Mouse (Mus musculus) kidney, embryonic 14.5 days (tissue): Measurements from ENCODE around the gene Lrrc55. TPM values are rescaled to one million over a fixed set of nuclear protein-coding genes. Genes with fewer than 3 reads are reported as not detected.
"Not testable (repeated sequence)": the region's sequence is repeated elsewhere in the genome, so short reads cannot be mapped to it uniquely, and the experiment has no call there.

Experiments used
- ATAC-seq: fragments of 200-750 bp; cut with Nextera tagmentation; 2 replicates; pipeline ENCODE4 v1.8.0; 2017; ENCODE audit warnings: moderate number of reproducible peaks, mild to moderate bottlenecking, moderate TSS enrichment, moderate library complexity; ENCODE audit not compliant: low FRiP score, low TSS enrichment
- H3K27ac ChIP-seq: fragments of 300-500 bp; sonication (generic); 2 replicates; pipeline ENCODE4 v1.5.1; 2014; ENCODE audit warnings: low read depth, mild to moderate bottlenecking, low read length, moderate library complexity, mixed read lengths
- H3K27me3 ChIP-seq: fragments of 300-500 bp; sonication (generic); 2 replicates; pipeline ENCODE4 v1.6.1; 2014; ENCODE audit warnings: mild to moderate bottlenecking, low read length; ENCODE audit not compliant: control insufficient read depth, insufficient read depth
- H3K36me3 ChIP-seq: fragments of 300-500 bp; sonication (generic); 2 replicates; pipeline ENCODE4 v1.6.1; 2014; ENCODE audit warnings: low read length, mixed read lengths; ENCODE audit not compliant: control insufficient read depth, insufficient read depth
- H3K4me1 ChIP-seq: fragments of 300-500 bp; sonication (generic); 2 replicates; pipeline ENCODE4 v1.6.1; 2014; ENCODE audit warnings: low read length, mixed read lengths; ENCODE audit not compliant: control insufficient read depth, insufficient read depth
- H3K4me2 ChIP-seq: fragments of 300-500 bp; sonication (generic); replicated peaks from 2 replicates; pipeline ENCODE4 v1.6.1; 2014; ENCODE audit warnings: low read depth, mild to moderate bottlenecking, low read length
- H3K4me3 ChIP-seq: fragments of 300-500 bp; sonication (generic); 2 replicates; pipeline ENCODE4 v1.5.1; 2014; ENCODE audit warnings: mild to moderate bottlenecking, low read length
- H3K9ac ChIP-seq: fragments of 300-500 bp; sonication (generic); 2 replicates; pipeline ENCODE4 v1.6.1; 2014; ENCODE audit warnings: low read depth, mild to moderate bottlenecking, low read length, moderate library complexity
- H3K9me3 ChIP-seq: fragments of 300-500 bp; sonication (generic); 2 replicates; pipeline ENCODE4 v1.6.1; 2016; ENCODE audit warnings: low read length; ENCODE audit not compliant: control insufficient read depth
- WGBS: fragments of 180-500 bp; shearing (Covaris S2); extraction: QIAGEN DNeasy Blood & Tissue Kit; methylation state at CpG from one replicate; pipeline ENCODE4 v1.1.7; 2014; 5-methylcytosine and 5-hydroxymethylcytosine counted together
- polyA plus RNA-seq: library from polyadenylated mRNA; unstranded; fragments of >200 nt; fragmentation: Nextera tagmentation; extraction: Ambion mirVana; gene quantifications from 2 replicates; pipeline ENCODE4 v1.2.1, GENCODE M21; 2014

Lrrc55 gene
- polyA plus RNA-seq = 0.39 and 0.47 TPM in 2 replicates

DNA sequence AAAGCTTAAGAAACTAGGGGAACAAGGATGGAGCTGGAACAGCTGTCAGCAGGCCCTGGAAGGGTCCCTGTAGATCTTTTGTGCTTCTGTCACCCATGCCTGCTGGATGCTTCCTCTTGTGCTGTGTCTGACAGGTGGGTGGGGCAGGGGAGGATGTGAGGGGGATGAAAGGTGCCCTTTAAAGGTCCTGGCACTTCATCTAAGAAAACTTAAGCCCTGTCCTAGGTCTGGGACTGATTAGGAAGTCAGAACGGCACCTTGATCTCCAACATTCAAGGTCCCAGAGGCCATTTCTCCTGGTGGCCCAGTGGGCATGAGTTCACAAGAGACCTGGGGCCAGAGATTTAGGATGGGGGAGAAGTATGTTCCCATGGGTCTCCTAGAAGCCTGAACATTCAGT lies at the start of gene Lrrc55:
Gene Lrrc55, minus strand, starts transcription at position 297 of the 400 bp plus-strand sequence.
- Histone ChIP-seq H3K4me2 (peak within 1 kb of the TSS; percentile 32), H3K4me3 (peak within 1 kb of the TSS; percentile 16), H3K9me3 (no peaks in the 10 kb centered on the region), H3K9ac (no peak within 1 kb of the TSS), H3K27me3 (0 out of 2 replicates have a peak, but pooled peaks cover under 1% of the 10 kb centered on the region), H3K27ac (no peak within 1 kb of the TSS), H3K4me1 (no peaks in the 10 kb centered on the region), H3K36me3 (no peaks in the 10 kb centered on the region)
- WGBS = 78% methylated on average over 1 of the region's 1 CpGs
- ATAC-seq = no peak

DNA sequence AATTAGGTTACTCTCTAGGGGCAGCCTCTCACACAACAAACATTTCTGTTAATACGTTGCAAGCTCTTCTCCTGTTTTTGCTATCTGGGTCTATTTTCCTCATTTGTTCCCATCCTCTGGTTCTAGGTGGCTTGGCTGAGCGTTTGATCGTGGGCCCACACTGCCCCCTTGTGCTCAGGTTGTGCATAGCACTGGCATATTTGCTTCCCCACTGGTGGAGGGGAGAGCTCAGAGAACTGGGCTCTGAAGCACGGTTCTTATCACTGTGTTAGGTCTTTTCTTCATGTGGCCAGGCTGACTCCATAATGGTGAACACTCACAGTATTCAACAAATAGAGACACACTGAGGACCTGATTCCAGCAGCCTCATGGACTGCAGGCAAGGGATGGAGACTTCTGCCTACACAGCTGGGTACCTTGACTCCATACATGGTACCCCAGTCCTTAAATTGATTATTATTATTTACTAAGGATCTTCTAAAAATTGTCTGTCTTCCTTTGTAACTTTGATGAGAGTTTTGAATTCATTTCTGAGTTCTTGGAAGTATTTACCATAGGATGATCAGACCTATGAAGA lies 49.6 kb upstream of the Lrrc55 start:
- Histone ChIP-seq H3K27me3 (no peaks in the 10 kb centered on the region), H3K9ac (no peak overlapping the region), H3K9me3 (no peaks in the 10 kb centered on the region), H3K36me3 (no peaks in the 10 kb centered on the region), H3K4me3 (no peak overlapping the region), H3K4me2 (no peak overlapping the region), H3K4me1 (no peaks in the 10 kb centered on the region), H3K27ac (no peak overlapping the region)
- 9% methylated on average over 4 of the region's 4 CpGs for WGBS
- ATAC-seq = peak; percentile 82

DNA sequence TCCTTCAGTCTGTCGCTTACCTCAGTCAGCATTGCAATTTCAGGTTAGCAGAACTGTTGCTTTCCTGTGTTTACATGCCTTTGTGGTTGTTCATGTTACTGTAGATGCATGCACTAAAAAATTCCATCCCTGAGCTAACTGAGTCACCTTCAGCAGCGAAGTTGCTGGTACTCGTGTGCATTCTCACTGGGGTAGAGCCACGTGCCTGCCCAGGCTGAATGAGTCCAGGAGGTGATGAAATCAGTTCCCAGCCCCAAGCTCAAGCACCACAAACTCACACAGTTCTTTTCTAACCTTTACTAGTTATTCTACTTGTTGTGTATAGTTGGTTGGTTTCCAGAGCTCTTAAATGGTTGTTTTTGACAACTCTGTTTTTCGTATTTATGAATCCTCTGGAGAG lies 48.7 kb upstream of the Lrrc55 start:
- Histone ChIP-seq H3K27ac (no peak overlapping the region), H3K9ac (no peak overlapping the region), H3K27me3 (no peaks in the 10 kb centered on the region), H3K36me3 (no peaks in the 10 kb centered on the region), H3K9me3 (no peaks in the 10 kb centered on the region), H3K4me3 (no peak overlapping the region), H3K4me2 (no peak overlapping the region), H3K4me1 (no peaks in the 10 kb centered on the region)
- ATAC-seq = no peak
- 57% methylated on average over 5 of the region's 5 CpGs for WGBS

DNA sequence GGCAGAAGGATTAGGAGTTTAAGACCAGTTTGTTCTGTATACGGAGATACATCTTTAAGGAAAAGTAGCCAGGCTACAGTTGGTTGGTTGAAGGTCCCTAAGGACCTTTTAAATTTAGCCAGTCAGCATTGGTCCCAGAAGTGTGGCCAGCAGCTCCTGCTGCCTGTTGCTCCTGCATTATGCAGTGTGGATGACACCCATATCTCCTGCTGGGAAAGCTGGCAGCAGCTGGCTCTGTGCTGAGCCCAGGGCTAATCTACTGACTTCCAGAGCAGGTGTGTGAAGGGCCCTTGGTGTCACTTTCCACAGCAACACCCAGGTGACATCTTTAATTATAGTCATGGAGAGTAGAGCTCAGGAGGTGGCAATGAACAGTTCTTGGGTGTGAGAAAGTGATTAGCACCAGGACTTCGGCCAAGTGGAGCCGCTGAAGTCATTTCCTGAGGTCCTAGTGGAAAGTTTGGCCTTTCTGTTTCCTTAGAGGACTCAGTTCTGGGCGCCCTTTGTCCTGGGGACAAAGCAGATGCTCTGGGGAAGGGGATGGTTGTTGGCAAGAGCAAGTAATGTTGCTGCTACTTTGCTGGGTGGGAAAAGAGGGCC lies 41.2 kb upstream of the Lrrc55 start:
- no peak overlapping the region for H3K9ac ChIP-seq
- ATAC-seq = no peak
- H3K9me3 ChIP-seq = no peaks in the 10 kb centered on the region
- no peak overlapping the region for H3K4me3 ChIP-seq
- WGBS = 18% methylated on average over 4 of the region's 4 CpGs
- no peak overlapping the region for H3K4me2 ChIP-seq
- no peaks in the 10 kb centered on the region for H3K27me3 ChIP-seq
- H3K36me3 ChIP-seq = no peaks in the 10 kb centered on the region
- no peak overlapping the region for H3K27ac ChIP-seq
- no peaks in the 10 kb centered on the region for H3K4me1 ChIP-seq

DNA sequence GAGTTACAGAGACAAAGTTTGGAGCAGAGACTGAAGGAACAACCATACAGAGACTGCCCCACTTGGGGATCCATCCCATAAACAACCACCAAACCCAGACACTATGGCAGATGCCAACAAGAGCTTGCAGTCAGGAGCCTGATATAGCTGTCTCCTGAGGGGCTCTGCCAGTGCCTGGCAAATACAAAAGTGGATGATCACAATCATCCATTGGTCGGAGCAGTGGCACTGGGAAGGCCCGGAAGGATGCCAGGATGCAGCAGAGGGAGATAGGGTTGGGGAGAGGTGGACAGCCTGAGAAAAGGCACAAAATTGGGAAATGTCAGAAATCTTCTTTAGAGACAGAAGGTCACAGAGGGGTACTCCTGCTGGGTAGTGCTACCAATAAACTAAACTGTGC lies 40.2 kb upstream of the Lrrc55 start:
- not testable (repeated sequence) for ATAC-seq, H3K27me3 ChIP-seq, H3K4me1 ChIP-seq, H3K4me2 ChIP-seq, H3K4me3 ChIP-seq, H3K36me3 ChIP-seq, H3K9ac ChIP-seq, H3K27ac ChIP-seq, H3K9me3 ChIP-seq
- 84% methylated on average over 2 of the region's 2 CpGs for WGBS

DNA sequence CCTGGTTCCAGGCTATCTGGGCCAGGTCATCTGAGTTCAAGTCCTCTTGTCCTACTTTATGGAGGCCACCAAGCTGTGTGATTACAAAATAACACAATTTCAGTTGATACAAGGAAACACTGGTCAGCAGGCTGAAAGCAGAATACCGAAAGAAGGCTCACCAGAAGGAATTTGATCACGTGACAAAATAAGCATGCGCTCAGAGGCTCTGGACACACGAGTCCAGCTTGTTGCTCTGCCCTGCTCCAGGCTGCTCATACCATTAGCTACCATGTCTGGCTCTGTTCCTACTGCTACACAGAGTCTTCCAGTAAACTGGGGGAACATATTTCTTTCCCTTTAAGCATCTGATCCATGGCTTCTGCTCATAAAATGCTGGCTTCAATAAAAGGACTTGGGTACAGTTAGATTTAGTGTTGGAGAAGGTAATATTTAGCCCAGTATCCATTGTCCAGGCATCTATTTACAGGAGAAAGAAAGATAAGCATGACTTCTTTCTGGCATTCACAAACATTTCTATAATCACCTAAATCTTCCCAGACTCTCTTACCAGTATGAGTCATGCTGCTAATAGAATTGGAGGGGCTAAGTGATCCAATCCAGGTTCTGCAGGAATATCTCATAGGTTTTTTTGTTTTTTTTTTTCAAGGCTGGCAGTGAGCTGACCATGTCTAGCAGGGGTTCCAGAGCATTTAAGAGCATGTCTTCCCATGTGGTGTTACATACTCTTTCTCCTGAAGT lies 33.9 kb upstream of the Lrrc55 start:
- H3K27me3 ChIP-seq = no peaks in the 10 kb centered on the region
- 76% methylated on average over 4 of the region's 4 CpGs for WGBS
- H3K4me3 ChIP-seq = no peak overlapping the region
- H3K27ac ChIP-seq = no peak overlapping the region
- ATAC-seq = no peak
- no peaks in the 10 kb centered on the region for H3K36me3 ChIP-seq
- no peak overlapping the region for H3K4me2 ChIP-seq
- H3K9me3 ChIP-seq = no peaks in the 10 kb centered on the region
- no peak overlapping the region for H3K9ac ChIP-seq
- H3K4me1 ChIP-seq = no peaks in the 10 kb centered on the region

DNA sequence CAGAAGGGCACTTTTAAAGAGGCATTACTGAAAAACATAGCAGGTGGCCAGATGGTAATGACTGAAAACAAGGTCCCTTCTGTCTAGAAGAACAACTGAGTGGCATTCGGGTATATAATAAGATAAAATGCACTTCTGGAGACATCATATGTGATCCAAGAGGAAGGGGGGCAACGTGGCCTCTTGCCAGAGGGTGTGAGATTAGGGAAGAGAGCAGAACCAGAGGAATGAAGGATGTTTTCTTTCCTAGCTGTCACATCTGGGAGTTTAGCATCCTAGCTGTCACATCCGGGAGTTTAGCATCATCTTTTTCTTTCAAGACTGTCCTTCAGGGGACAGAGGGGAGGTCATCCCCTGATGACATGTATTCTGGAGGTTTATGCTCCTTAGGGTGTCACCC lies 32.6 kb upstream of the Lrrc55 start:
- no peak overlapping the region for H3K27ac ChIP-seq
- no peaks in the 10 kb centered on the region for H3K9me3 ChIP-seq
- no peak overlapping the region for H3K4me3 ChIP-seq
- no peaks in the 10 kb centered on the region for H3K36me3 ChIP-seq
- ATAC-seq = no peak
- H3K4me2 ChIP-seq = no peak overlapping the region
- H3K27me3 ChIP-seq = no peaks in the 10 kb centered on the region
- no peak overlapping the region for H3K9ac ChIP-seq
- WGBS = 71% methylated on average over 3 of the region's 3 CpGs
- H3K4me1 ChIP-seq = no peaks in the 10 kb centered on the region

DNA sequence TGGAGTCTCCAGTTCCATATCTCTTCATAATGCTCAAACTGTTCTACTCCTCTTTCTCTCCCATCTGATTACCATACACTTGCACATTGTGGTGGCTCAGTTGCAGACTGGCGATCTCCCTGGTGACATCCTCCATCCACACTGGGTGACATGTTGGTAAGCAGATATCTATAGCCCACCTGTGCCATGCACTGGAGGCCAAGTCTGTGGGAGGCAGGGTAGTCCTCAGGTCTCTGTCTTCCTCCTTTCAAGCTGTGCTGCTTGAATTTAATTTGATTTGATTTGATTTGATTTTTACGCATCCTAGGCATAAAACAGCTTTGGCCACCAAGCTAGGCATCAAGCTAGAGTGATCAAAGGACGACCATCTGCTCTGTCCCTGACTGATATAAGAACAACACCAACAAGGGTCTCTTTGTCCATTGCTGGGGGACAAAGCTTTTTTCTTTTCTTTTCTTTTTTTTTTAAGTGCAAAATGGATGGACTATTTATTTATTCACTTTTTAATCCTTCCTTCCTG lies 30.9 kb upstream of the Lrrc55 start:
- no peaks in the 10 kb centered on the region for H3K4me1 ChIP-seq
- H3K4me3 ChIP-seq = no peak overlapping the region
- 81% methylated on average over 3 of the region's 3 CpGs for WGBS
- no peaks in the 10 kb centered on the region; the same call in 1 of the 2 replicates for H3K27me3 ChIP-seq
- no peaks in the 10 kb centered on the region for H3K36me3 ChIP-seq
- ATAC-seq = no peak
- H3K4me2 ChIP-seq = no peak overlapping the region
- H3K27ac ChIP-seq = no peak overlapping the region
- no peaks in the 10 kb centered on the region for H3K9me3 ChIP-seq
- no peak overlapping the region for H3K9ac ChIP-seq
